Mouse (Mus musculus) MEL (cell line): ENCODE results near the gene Eml6. TPM values are rescaled to one million over a fixed set of nuclear protein-coding genes. Genes with fewer than 3 reads are reported as not detected.

ENCODE experiments used
- DNase-seq: peaks from one replicate; pipeline ENCODE4 v3.0.0; 2011; ENCODE audit warnings: low read depth, low spot score
- H3K27ac ChIP-seq: 2 replicates; pipeline ENCODE4 v1.5.1; 2012; ENCODE audit warnings: low read depth, mild to moderate bottlenecking, control low read depth, low read length, moderate library complexity; ENCODE audit not compliant: control insufficient read depth
- H3K27me3 ChIP-seq, 2 experiments: fragments of 150-350 bp in 1 of 2; sonication (generic) in 1 of 2; 2 replicates each; pipeline ENCODE4 v1.6.1; 2012; ENCODE audit warnings: low read length in 2 of 2, mild to moderate bottlenecking in 2 of 2, improper control_type of control experiment in 1 of 2, moderate library complexity in 1 of 2; ENCODE audit not compliant: insufficient read depth in 2 of 2, control insufficient read depth in 1 of 2
- H3K36me3 ChIP-seq, 2 experiments: 2 replicates each; pipeline ENCODE4 v1.6.1; 2012 to 2014; ENCODE audit warnings: low read length in 2 of 2, improper control_type of control experiment in 1 of 2, inconsistent platforms in 1 of 2, mild to moderate bottlenecking in 1 of 2; ENCODE audit not compliant: insufficient read depth in 2 of 2, control insufficient read depth in 1 of 2
- H3K4me1 ChIP-seq, 2 experiments: fragments of 150-350 bp in 1 of 2; sonication (generic) in 1 of 2; 2 replicates each; pipeline ENCODE4 v1.6.1; 2012; ENCODE audit warnings: low read length in 2 of 2, improper control_type of control experiment in 1 of 2, mild to moderate bottlenecking in 1 of 2; ENCODE audit not compliant: insufficient read depth in 2 of 2, control insufficient read depth in 1 of 2
- H3K4me3 ChIP-seq, 2 experiments: fragments of 150-350 bp in 1 of 2; sonication (generic) in 1 of 2; 2 replicates each; pipeline ENCODE4 v1.5.1; 2012; ENCODE audit warnings: low read depth in 2 of 2, low read length in 2 of 2, mild to moderate bottlenecking in 2 of 2, moderate library complexity in 2 of 2, control low read depth in 1 of 2, improper control_type of control experiment in 1 of 2; ENCODE audit not compliant: control insufficient read depth in 1 of 2, insufficient read depth in 1 of 2
- H3K79me2 ChIP-seq: 2 replicates; pipeline ENCODE4 v1.6.1; 2012; ENCODE audit warnings: mild to moderate bottlenecking, low read length, moderate library complexity; ENCODE audit not compliant: control insufficient read depth, poor library complexity, insufficient read depth
- H3K9ac ChIP-seq: 2 replicates; pipeline ENCODE4 v1.6.1; 2012; ENCODE audit warnings: low read depth, mild to moderate bottlenecking, control low read depth, low read length, moderate library complexity; ENCODE audit not compliant: control insufficient read depth, poor library complexity, severe bottlenecking
- H3K9me3 ChIP-seq: fragments of 150-350 bp; sonication (generic); replicated peaks from 2 replicates; pipeline ENCODE4 v1.6.1; 2012; ENCODE audit warnings: mild to moderate bottlenecking, low read length, improper control_type of control experiment, moderate library complexity; ENCODE audit not compliant: insufficient read depth
- BHLHE40 ChIP-seq: IDR thresholded peaks from 2 replicates; pipeline ENCODE4 v1.6.1; 2012; ENCODE audit warnings: low read depth, mild to moderate bottlenecking, inconsistent platforms, low read length, improper control_type of control experiment, borderline replicate concordance
- CHD2 ChIP-seq: IDR thresholded peaks from 2 replicates; pipeline ENCODE4 v1.6.1; 2011; ENCODE audit warnings: low read length, improper control_type of control experiment
- EP300 ChIP-seq, 2 experiments: IDR thresholded peaks; 2 replicates each; pipeline ENCODE4 v1.6.1; 2011; ENCODE audit warnings: improper control_type of control experiment in 2 of 2, low read length in 2 of 2, low read depth in 1 of 2, mild to moderate bottlenecking in 1 of 2
- ETS1 ChIP-seq: IDR thresholded peaks from 2 replicates; pipeline ENCODE4 v1.6.1; 2012; ENCODE audit warnings: low read depth, mild to moderate bottlenecking, inconsistent platforms, low read length, improper control_type of control experiment, moderate library complexity
- HCFC1 ChIP-seq: IDR thresholded peaks from 2 replicates; pipeline ENCODE4 v1.6.1; 2012; ENCODE audit warnings: low read depth, mild to moderate bottlenecking, inconsistent platforms, low read length, improper control_type of control experiment, moderate library complexity
- MEF2A ChIP-seq: IDR thresholded peaks from 2 replicates; pipeline ENCODE4 v1.6.1; 2014; ENCODE audit warnings: low read depth, mild to moderate bottlenecking, inconsistent platforms, low read length, improper control_type of control experiment; ENCODE audit not compliant: poor library complexity, insufficient replicate concordance, severe bottlenecking; ENCODE audit errors: extremely low read depth
- MYC ChIP-seq: IDR thresholded peaks from 2 replicates; pipeline ENCODE4 v1.6.1; 2011; ENCODE audit warnings: low read depth, mild to moderate bottlenecking, low read length, improper control_type of control experiment, moderate library complexity
- POLR2AphosphoS5 ChIP-seq: IDR thresholded peaks from 2 replicates; pipeline ENCODE4 v1.6.1; 2012; ENCODE audit warnings: low read depth, borderline replicate concordance, mild to moderate bottlenecking, inconsistent platforms, low read length, moderate library complexity, mixed read lengths
- SIN3A ChIP-seq: IDR thresholded peaks from 2 replicates; pipeline ENCODE4 v1.6.1; 2012; ENCODE audit warnings: low read length, improper control_type of control experiment, inconsistent platforms
- TAL1 ChIP-seq: IDR thresholded peaks from 2 replicates; pipeline ENCODE4 v1.6.1; 2012; ENCODE audit warnings: mild to moderate bottlenecking, inconsistent platforms, low read length, moderate library complexity, mixed read lengths
- TBP ChIP-seq: IDR thresholded peaks from 2 replicates; pipeline ENCODE4 v1.8.0; 2011; ENCODE audit warnings: low read depth, low read length, improper control_type of control experiment
- UBTF ChIP-seq: IDR thresholded peaks from 2 replicates; pipeline ENCODE4 v1.6.1; 2012; ENCODE audit warnings: low read depth, mild to moderate bottlenecking, inconsistent platforms, low read length, improper control_type of control experiment, moderate library complexity, borderline replicate concordance; ENCODE audit not compliant: insufficient read depth
- USF2 ChIP-seq, 2 experiments: IDR thresholded peaks; 2 replicates each; pipeline ENCODE4 v1.6.1; 2011 to 2012; ENCODE audit warnings: improper control_type of control experiment in 2 of 2, low read length in 2 of 2, borderline replicate concordance in 1 of 2, inconsistent platforms in 1 of 2, low read depth in 1 of 2, mild to moderate bottlenecking in 1 of 2; ENCODE audit not compliant: insufficient read depth in 1 of 2
- ZC3H11A ChIP-seq: IDR thresholded peaks from 2 replicates; pipeline ENCODE4 v1.6.1; 2012; ENCODE audit warnings: low read depth, mild to moderate bottlenecking, inconsistent platforms, low read length, improper control_type of control experiment
- polyA plus RNA-seq, 2 experiments: library from polyadenylated mRNA; stranded (reverse) in 1 of 2; unstranded in 1 of 2; fragments of >175 nt in 1 of 2; fragments of >200 nt in 1 of 2; gene quantifications; 2 replicates each; pipeline versions ENCODE4 v1.2.1 to v1.2.4; 2012; ENCODE audit warnings: low replicate concordance in 2 of 2, low read depth in 1 of 2; ENCODE audit not compliant: insufficient read length in 2 of 2, insufficient read depth in 1 of 2, missing spikeins in 1 of 2
- total RNA-seq: library from RNA; depleted of rRNA; stranded (reverse); fragments of 300-350 nt; gene quantifications from 2 replicates; pipeline ENCODE4 v1.2.3, GENCODE M21; 2012

Gene Eml6
- total and polyA plus RNA-seq, 3 experiments = 2.7 to 2.8 TPM; not detected in 1

DNA sequence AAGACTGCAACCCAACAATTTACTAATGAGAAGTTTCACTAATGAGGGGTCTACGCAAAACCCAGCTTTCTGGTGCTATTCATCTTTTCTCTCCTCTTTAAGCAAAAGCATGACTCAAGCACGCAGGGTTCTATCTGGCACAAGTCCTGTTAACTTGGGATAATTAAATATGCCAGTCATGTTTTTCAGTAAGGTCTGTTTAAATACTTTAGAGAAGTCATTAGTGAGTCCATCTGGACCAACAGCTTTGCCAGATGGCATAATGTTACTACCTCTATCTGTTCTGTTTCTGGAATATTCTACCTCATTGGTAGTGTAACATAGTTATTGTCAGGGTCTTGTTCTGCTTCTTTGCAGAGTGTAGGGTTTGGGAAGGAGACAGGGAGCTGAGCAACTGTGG is 101.5 kb downstream of the Eml6 start:
- H3K36me3 ChIP-seq = no peaks in the 10 kb centered on the region
- H3K4me3 ChIP-seq = no peak overlapping the region
- H3K9me3 ChIP-seq = no peaks in the 10 kb centered on the region
- H3K27ac ChIP-seq = no peak overlapping the region
- DNase-seq = no peak
- no peaks in the 10 kb centered on the region for H3K4me1 ChIP-seq
- no peak overlapping the region for H3K9ac ChIP-seq
- H3K27me3 ChIP-seq = no peaks in the 10 kb centered on the region
- TF ChIP-seq TBP = no peak
- no peak for TF ChIP-seq EP300 (IDR thresholded peaks at IDR 0.05; ENCODE audit: low read depth in 1 of 2, low read length in 2 of 2)
- TF ChIP-seq POLR2AphosphoS5 = no peak
- TF ChIP-seq CHD2 = no peak
- no peak for TF ChIP-seq MYC
- TF ChIP-seq MEF2A = no peak
- no peak for TF ChIP-seq ZC3H11A
- no peak for TF ChIP-seq ETS1
- H3K79me2 ChIP-seq = no peaks in the 10 kb centered on the region

DNA sequence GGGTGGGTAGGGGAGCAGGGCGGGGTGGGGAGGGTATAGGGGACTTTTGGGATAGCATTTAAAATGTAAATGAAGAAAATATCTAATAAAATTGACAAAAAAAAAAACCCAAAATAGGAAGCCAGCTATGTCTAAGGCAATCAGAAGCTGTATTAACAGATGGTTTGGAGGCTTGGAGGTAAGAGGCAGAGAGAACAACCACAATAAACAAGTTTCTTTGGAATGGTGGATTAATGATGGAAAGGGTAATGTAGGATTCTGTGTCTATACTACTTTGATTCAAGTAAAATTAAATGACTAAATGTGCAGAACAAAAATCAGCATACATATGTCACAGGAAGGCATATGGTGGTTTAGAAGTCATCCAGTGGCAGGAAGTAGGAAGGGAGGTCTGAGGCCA is 102.0 kb downstream of the Eml6 start:
- Histone ChIP-seq H3K9ac (no peak overlapping the region), H3K36me3 (no peaks in the 10 kb centered on the region), H3K79me2 (no peaks in the 10 kb centered on the region)
- TF ChIP-seq TBP = no peak
- TF ChIP-seq SIN3A = no peak
- no peak for TF ChIP-seq BHLHE40
- no peak for TF ChIP-seq POLR2AphosphoS5
- no peak for TF ChIP-seq CHD2
- no peak for TF ChIP-seq USF2 (IDR thresholded peaks at IDR 0.05; ENCODE audit: borderline replicate concordance in 1 of 2, insufficient read depth in 1 of 2, low read depth in 1 of 2, low read length in 2 of 2)
- TF ChIP-seq HCFC1 = no peak
- TF ChIP-seq UBTF = no peak
- no peak for TF ChIP-seq TAL1
- no peak for TF ChIP-seq MEF2A
- no peak for TF ChIP-seq EP300 (IDR thresholded peaks at IDR 0.05; ENCODE audit: low read depth in 1 of 2, low read length in 2 of 2)
- TF ChIP-seq, all 39 proteins: peak for 0
- Histone ChIP-seq H3K4me1 (no peaks in the 10 kb centered on the region), H3K27ac (no peak overlapping the region), H3K4me3 (no peak overlapping the region), H3K27me3 (no peaks in the 10 kb centered on the region), H3K9me3 (no peaks in the 10 kb centered on the region)
- no peak for DNase-seq
